Mouse (Mus musculus): Measurements from ENCODE around the gene Hddc3. TPM values are rescaled to one million over a fixed set of nuclear protein-coding genes. Genes with fewer than 3 reads are reported as not detected.

Gene Hddc3
- polyA plus RNA-seq, 2 experiments = 23.8 to 50.4 TPM

DNA sequence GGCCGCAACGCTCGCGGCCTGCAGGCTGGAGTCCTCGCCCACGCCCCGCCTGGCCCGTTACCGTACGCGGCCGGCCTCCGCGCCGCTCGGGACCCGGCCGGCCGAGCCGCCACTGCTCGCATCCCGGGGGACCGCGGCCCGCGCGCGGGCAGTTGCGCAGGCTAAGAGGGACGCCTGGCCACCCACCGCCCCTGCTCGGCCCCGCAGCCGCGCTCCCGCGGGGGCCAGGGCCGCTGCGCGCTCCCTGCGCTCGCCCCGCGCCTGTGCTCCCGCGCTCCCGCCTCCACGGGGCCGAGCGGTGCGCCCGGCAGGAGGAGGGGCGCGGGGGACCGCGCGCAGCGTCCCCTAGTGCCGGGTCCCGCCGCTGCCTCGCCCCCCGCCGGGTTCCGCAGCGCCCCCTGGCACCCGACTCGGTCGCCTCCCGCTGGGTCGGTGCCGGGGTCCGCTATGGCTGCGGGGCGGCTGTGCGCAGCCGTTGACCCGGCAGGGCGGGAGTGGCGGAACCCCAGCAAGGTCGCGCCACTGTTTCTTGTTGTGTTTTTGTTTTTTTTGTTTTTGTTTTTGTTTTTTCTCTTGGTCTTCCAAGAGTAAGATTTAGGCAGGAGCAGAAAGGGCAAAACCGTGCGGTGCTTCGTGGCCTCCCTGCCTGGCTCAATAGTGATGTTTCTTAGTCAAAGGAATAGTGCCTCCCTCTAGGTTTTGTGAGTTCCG is 28.3 kb downstream of the Hddc3 start, which contains the start of gene Man2a2:
Gene Man2a2 (minus strand): TSS at position 335 of the 711 bp plus-strand sequence.
- Histone ChIP-seq H3K36me3 (ENCODE audit: control insufficient read depth, insufficient read depth, low read length) (peaks cover 25% of the 10 kb centered on the region), H3K4me1 (ENCODE audit: control insufficient read depth, insufficient read depth, low read length) (peaks cover 12% of the 10 kb centered on the region), H3K9ac (ENCODE audit: low read depth, low read length, severe bottlenecking) (peak within 1 kb of the TSS; percentile 88), H3K4me2 (replicated peaks; ENCODE audit: low read depth, low read length, severe bottlenecking) (peak within 1 kb of the TSS; percentile 68), H3K4me3 (replicated peaks; ENCODE audit: low read length) (peak within 1 kb of the TSS; percentile 91), H3K27me3 (ENCODE audit: control insufficient read depth, insufficient read depth, low read length) (no peaks in the 10 kb centered on the region), H3K27ac (replicated peaks; ENCODE audit: low read depth, low read length) (peak within 1 kb of the TSS; percentile 82), H3K9me3 (ENCODE audit: control insufficient read depth, low read length) (no peaks in the 10 kb centered on the region)
- DNase-seq (ENCODE audit: low spot score) = peak; percentile 64
- TF ChIP-seq POLR2A (IDR thresholded peaks at IDR 0.05; ENCODE audit: borderline replicate concordance, extremely low read depth, insufficient read depth, insufficient read length) = no peak
- ATAC-seq (ENCODE audit: low FRiP score, low read depth) = peak; percentile 78
- WGBS = 1% methylated on average over 52 of the region's 86 CpGs

GRCm38 (mm10) chr7:80372166-80372565 is 29.3 kb downstream of the Hddc3 start:
- no peaks in the 10 kb centered on the region for H3K9me3 ChIP-seq (ENCODE audit: control insufficient read depth, low read length)
- H3K4me1 ChIP-seq (ENCODE audit: control insufficient read depth, insufficient read depth, low read length) = peaks cover 12% of the 10 kb centered on the region
- H3K9ac ChIP-seq (ENCODE audit: low read depth, low read length, severe bottlenecking) = no peak overlapping the region
- no peak overlapping the region for H3K4me3 ChIP-seq (replicated peaks; ENCODE audit: low read length)
- TF ChIP-seq POLR2A (IDR thresholded peaks at IDR 0.05; ENCODE audit: borderline replicate concordance, extremely low read depth, insufficient read depth, insufficient read length) = no peak
- no peaks in the 10 kb centered on the region for H3K27me3 ChIP-seq (ENCODE audit: control insufficient read depth, insufficient read depth, low read length)
- DNase-seq (ENCODE audit: low spot score) = no peak
- WGBS = 90% methylated on average over 3 of the region's 3 CpGs
- no peak for ATAC-seq (ENCODE audit: low FRiP score, low read depth)
- H3K27ac ChIP-seq (replicated peaks; ENCODE audit: low read depth, low read length) = no peak overlapping the region
- peaks cover 15% of the 10 kb centered on the region for H3K36me3 ChIP-seq (ENCODE audit: control insufficient read depth, insufficient read depth, low read length)
- no peak overlapping the region for H3K4me2 ChIP-seq (replicated peaks; ENCODE audit: low read depth, low read length, severe bottlenecking)

DNA sequence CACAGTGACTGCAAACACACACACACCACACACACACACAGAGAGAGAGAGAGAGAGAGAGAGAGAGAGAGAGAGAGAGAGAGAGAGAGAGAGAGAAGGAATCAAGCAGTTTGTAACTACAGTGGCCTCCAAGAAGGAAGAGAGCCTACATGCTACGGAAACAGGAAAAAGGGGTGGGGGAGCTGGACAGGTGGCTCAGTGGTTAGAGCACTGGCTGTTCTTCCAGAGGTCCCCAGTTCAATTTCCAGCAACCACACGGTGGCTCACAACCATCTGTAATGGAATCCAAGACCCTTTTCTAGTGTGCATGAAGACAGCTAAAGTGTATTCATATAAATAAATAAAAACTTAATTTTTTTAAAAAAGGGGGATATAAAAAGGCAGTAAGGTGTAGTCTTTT is 29.8 kb downstream of the Hddc3 start:
- no peak overlapping the region for H3K4me2 ChIP-seq (replicated peaks; ENCODE audit: low read depth, low read length, severe bottlenecking)
- H3K9ac ChIP-seq (ENCODE audit: low read depth, low read length, severe bottlenecking) = no peak overlapping the region
- H3K4me3 ChIP-seq (replicated peaks; ENCODE audit: low read length) = no peak overlapping the region
- no peak for ATAC-seq (ENCODE audit: low FRiP score, low read depth)
- no peak for TF ChIP-seq POLR2A (IDR thresholded peaks at IDR 0.05; ENCODE audit: borderline replicate concordance, extremely low read depth, insufficient read depth, insufficient read length)
- no peaks in the 10 kb centered on the region for H3K9me3 ChIP-seq (ENCODE audit: control insufficient read depth, low read length)
- WGBS = 51% methylated on average over 2 of the region's 2 CpGs
- DNase-seq (ENCODE audit: low spot score) = no peak
- H3K27me3 ChIP-seq (ENCODE audit: control insufficient read depth, insufficient read depth, low read length) = no peaks in the 10 kb centered on the region
- H3K36me3 ChIP-seq (ENCODE audit: control insufficient read depth, insufficient read depth, low read length) = peaks cover 12% of the 10 kb centered on the region
- H3K27ac ChIP-seq (replicated peaks; ENCODE audit: low read depth, low read length) = no peak overlapping the region
- H3K4me1 ChIP-seq (ENCODE audit: control insufficient read depth, insufficient read depth, low read length) = peaks cover 12% of the 10 kb centered on the region

GRCm38 (mm10) chr7:80373352-80373751 is 30.4 kb downstream of the Hddc3 start:
- DNase-seq (ENCODE audit: low spot score) = no peak
- WGBS = 77% methylated on average over 4 of the region's 4 CpGs
- TF ChIP-seq POLR2A (IDR thresholded peaks at IDR 0.05; ENCODE audit: borderline replicate concordance, extremely low read depth, insufficient read depth, insufficient read length) = no peak
- H3K36me3 ChIP-seq (ENCODE audit: control insufficient read depth, insufficient read depth, low read length) = peaks cover 9% of the 10 kb centered on the region
- H3K4me1 ChIP-seq (ENCODE audit: control insufficient read depth, insufficient read depth, low read length) = peaks cover 12% of the 10 kb centered on the region
- H3K27ac ChIP-seq (replicated peaks; ENCODE audit: low read depth, low read length) = no peak overlapping the region
- ATAC-seq (ENCODE audit: low FRiP score, low read depth) = no peak
- H3K9ac ChIP-seq (ENCODE audit: low read depth, low read length, severe bottlenecking) = no peak overlapping the region
- H3K4me2 ChIP-seq (replicated peaks; ENCODE audit: low read depth, low read length, severe bottlenecking) = no peak overlapping the region
- H3K27me3 ChIP-seq (ENCODE audit: control insufficient read depth, insufficient read depth, low read length) = no peaks in the 10 kb centered on the region
- no peaks in the 10 kb centered on the region for H3K9me3 ChIP-seq (ENCODE audit: control insufficient read depth, low read length)
- no peak overlapping the region for H3K4me3 ChIP-seq (replicated peaks; ENCODE audit: low read length)

GRCm38 (mm10) chr7:80373850-80374249 is 30.9 kb downstream of the Hddc3 start:
- no peak for TF ChIP-seq POLR2A (IDR thresholded peaks at IDR 0.05; ENCODE audit: borderline replicate concordance, extremely low read depth, insufficient read depth, insufficient read length)
- H3K4me1 ChIP-seq (ENCODE audit: control insufficient read depth, insufficient read depth, low read length) = peaks cover 12% of the 10 kb centered on the region
- H3K36me3 ChIP-seq (ENCODE audit: control insufficient read depth, insufficient read depth, low read length) = peaks cover 10% of the 10 kb centered on the region
- DNase-seq (ENCODE audit: low spot score) (no peak), ATAC-seq (ENCODE audit: low FRiP score, low read depth) (no peak)
- no peaks in the 10 kb centered on the region for H3K27me3 ChIP-seq (ENCODE audit: control insufficient read depth, insufficient read depth, low read length)
- no peak overlapping the region for H3K9ac ChIP-seq (ENCODE audit: low read depth, low read length, severe bottlenecking)
- no peaks in the 10 kb centered on the region for H3K9me3 ChIP-seq (ENCODE audit: control insufficient read depth, low read length)
- no peak overlapping the region for H3K4me2 ChIP-seq (replicated peaks; ENCODE audit: low read depth, low read length, severe bottlenecking)
- no peak overlapping the region for H3K27ac ChIP-seq (replicated peaks; ENCODE audit: low read depth, low read length)
- no peak overlapping the region for H3K4me3 ChIP-seq (replicated peaks; ENCODE audit: low read length)
- WGBS = 76% methylated on average over 12 of the region's 12 CpGs

Data from limb, embryonic 14.5 days (tissue).